Mouse (Mus musculus): ENCODE measurements around the gene Prpf40b. TPM values are rescaled to one million over a fixed set of nuclear protein-coding genes. Genes with fewer than 3 reads are reported as not detected.
A peak's percentile ranks its signal among the peaks of the same experiment; 100 is the strongest.

The Prpf40b gene
- polyA plus RNA-seq, 1 experiment from 2014 or later, result 66.5 TPM

GRCm38 (mm10) chr15:99295484-99295981 is 646 bp downstream of the Prpf40b start, which contains the start of gene Fam186b:
TSS of gene Fam186b (minus strand) at chr15:99295888.
- peak within 1 kb of the TSS; percentile 91 for H3K27ac ChIP-seq
- H3K9ac ChIP-seq, result peak within 1 kb of the TSS; percentile 71
- no peaks in the 10 kb centered on the region for H3K27me3 ChIP-seq
- 1% methylated on average over 12 of the region's 17 CpGs for WGBS
- ATAC-seq (replicated peaks; ENCODE audit: low FRiP score), result peak; percentile 59
- 0 out of 2 replicates have a peak, but pooled peaks cover 6% of the 10 kb centered on the region for H3K36me3 ChIP-seq
- peaks cover 20% of the 10 kb centered on the region for H3K4me1 ChIP-seq
- peak within 1 kb of the TSS; percentile 65 for H3K4me2 ChIP-seq
- no peaks in the 10 kb centered on the region for H3K9me3 ChIP-seq (replicated peaks)
- H3K4me3 ChIP-seq (replicated peaks), result peak within 1 kb of the TSS; percentile 65

DNA sequence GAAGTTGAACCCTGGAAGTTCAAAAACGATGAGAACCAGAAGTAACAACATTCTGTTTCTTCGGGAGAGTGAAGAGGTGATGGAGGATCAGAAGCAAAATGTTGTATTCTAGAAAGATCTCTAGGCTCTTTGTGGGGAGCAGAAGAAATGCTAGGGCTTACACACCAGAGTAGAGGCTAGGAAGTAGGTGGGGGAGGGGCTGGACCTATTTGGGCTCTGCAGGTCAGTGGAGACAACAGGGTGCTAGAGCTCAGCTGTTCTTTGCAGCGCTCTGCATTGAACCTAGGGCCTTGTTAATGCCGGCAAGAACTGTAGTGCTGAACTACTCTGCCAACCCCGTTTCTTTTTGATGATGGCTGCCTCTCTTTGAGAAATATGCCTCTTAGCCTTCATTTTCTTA is 1.3 kb downstream of the Prpf40b start:
- WGBS, result 34% methylated on average over 5 of the region's 5 CpGs
- H3K4me2 ChIP-seq, result peak overlapping the region; percentile 65
- H3K27me3 ChIP-seq, result no peaks in the 10 kb centered on the region
- peaks cover 20% of the 10 kb centered on the region for H3K4me1 ChIP-seq
- no peak for ATAC-seq (replicated peaks; ENCODE audit: low FRiP score)
- peak overlapping the region; percentile 91 for H3K27ac ChIP-seq
- H3K4me3 ChIP-seq (replicated peaks), result peak overlapping the region; percentile 65
- H3K9ac ChIP-seq, result no peak overlapping the region
- no peaks in the 10 kb centered on the region for H3K9me3 ChIP-seq (replicated peaks)
- H3K36me3 ChIP-seq, result 0 out of 2 replicates have a peak, but pooled peaks cover 7% of the 10 kb centered on the region

DNA sequence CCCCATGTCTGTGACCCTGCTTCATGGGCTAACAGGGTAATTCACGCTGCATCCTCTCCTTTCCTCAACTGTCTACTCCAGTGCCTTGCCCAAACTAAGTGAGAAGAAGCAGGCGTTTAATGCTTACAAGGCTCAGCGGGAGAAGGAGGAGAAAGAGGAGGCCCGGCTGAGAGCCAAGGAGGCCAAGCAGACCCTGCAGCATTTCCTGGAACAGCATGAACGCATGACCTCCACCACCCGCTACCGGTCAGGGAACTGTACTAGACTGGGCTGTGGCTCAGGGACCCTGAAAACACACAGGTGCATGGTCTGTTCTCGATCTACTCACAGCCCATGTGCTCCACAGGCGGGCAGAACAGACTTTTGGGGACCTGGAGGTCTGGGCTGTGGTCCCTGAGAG is 12.6 kb downstream of the Prpf40b start:
- Histone ChIP-seq H3K9me3 (replicated peaks) (no peaks in the 10 kb centered on the region), H3K36me3 (peaks cover 92% of the 10 kb centered on the region), H3K27ac (no peak overlapping the region), H3K9ac (no peak overlapping the region), H3K4me2 (no peak overlapping the region), H3K4me1 (no peaks in the 10 kb centered on the region), H3K4me3 (replicated peaks) (no peak overlapping the region), H3K27me3 (no peaks in the 10 kb centered on the region)
- WGBS, result 83% methylated on average over 9 of the region's 9 CpGs
- ATAC-seq (replicated peaks; ENCODE audit: low FRiP score), result no peak

- Histone ChIP-seq H3K27ac (no peak overlapping the region), H3K9me3 (replicated peaks) (no peaks in the 10 kb centered on the region), H3K9ac (no peak overlapping the region), H3K27me3 (no peaks in the 10 kb centered on the region), H3K4me2 (no peak overlapping the region), H3K36me3 (peaks cover 99% of the 10 kb centered on the region), H3K4me3 (replicated peaks) (no peak overlapping the region), H3K4me1 (no peaks in the 10 kb centered on the region)
- WGBS, result 82% methylated on average over 9 of the region's 9 CpGs
- no peak for ATAC-seq (replicated peaks; ENCODE audit: low FRiP score)
Measured at GRCm38 (mm10) chr15:99309549-99309948, 14.7 kb downstream of the Prpf40b start.

DNA sequence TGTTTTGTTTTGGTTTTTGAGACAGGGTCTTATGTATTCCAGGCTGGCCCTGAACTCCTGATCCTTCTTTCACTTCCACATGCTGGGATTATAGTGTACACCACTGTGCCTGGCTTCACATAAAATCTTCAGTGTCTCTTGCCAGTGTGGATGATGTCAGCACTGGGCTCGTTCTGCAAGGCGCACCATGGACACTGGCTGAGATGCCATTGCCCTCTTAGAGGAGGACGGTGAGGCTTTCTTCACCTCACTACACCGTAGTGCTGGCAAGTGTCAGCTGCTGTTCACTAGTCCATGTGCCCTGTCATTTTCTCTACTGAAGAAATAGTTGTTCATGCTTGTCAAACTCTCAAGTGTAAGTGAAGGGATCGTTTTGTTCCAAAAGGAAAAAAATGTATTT is 15.7 kb downstream of the Prpf40b start:
- Histone ChIP-seq H3K4me2 (no peak overlapping the region), H3K36me3 (peaks cover 99% of the 10 kb centered on the region), H3K4me1 (0 out of 2 replicates have a peak, but pooled peaks cover under 1% of the 10 kb centered on the region), H3K4me3 (replicated peaks) (no peak overlapping the region), H3K9ac (no peak overlapping the region), H3K9me3 (replicated peaks) (no peaks in the 10 kb centered on the region), H3K27ac (no peak overlapping the region), H3K27me3 (no peaks in the 10 kb centered on the region)
- no peak for ATAC-seq (replicated peaks; ENCODE audit: low FRiP score)
- WGBS, result 94% methylated on average over 5 of the region's 5 CpGs

DNA sequence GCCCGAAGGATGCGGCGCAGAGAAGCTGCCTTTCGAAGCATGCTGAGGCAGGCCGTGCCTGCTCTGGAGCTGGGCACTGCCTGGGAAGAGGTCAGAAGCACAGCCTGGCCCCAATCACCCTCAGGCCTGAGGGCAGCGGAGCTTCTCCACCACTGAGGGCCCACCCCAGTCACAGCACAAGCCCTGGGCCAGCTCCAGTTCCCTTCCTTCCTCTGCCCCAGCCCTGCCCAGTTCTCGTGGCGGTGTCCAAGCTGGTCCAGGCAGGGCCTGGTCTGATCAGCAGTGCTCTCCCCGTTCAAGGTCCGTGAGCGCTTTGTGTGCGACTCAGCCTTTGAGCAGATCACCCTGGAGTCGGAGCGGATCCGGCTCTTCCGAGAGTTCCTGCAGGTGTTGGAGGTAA is 20.0 kb downstream of the Prpf40b start:
- Histone ChIP-seq H3K4me1 (peaks cover 21% of the 10 kb centered on the region), H3K27me3 (no peaks in the 10 kb centered on the region), H3K4me2 (no peak overlapping the region), H3K4me3 (replicated peaks) (no peak overlapping the region), H3K36me3 (peaks cover 99% of the 10 kb centered on the region), H3K9ac (no peak overlapping the region), H3K9me3 (replicated peaks) (no peaks in the 10 kb centered on the region), H3K27ac (0 out of 2 replicates have a peak overlapping the region, but pooled peaks have one; percentile 11)
- ATAC-seq (replicated peaks; ENCODE audit: low FRiP score), result no peak
- 91% methylated on average over 16 of the region's 16 CpGs for WGBS

- H3K27ac ChIP-seq, result peak overlapping the region; percentile 83
- WGBS, result 62% methylated on average over 16 of the region's 16 CpGs
- no peak overlapping the region for H3K4me3 ChIP-seq (replicated peaks)
- H3K4me1 ChIP-seq, result peaks cover 27% of the 10 kb centered on the region
- no peaks in the 10 kb centered on the region for H3K27me3 ChIP-seq
- 0 out of 2 replicates have a peak overlapping the region, but pooled peaks have one; percentile 1 for H3K9ac ChIP-seq
- H3K9me3 ChIP-seq (replicated peaks), result no peaks in the 10 kb centered on the region
- no peak overlapping the region for H3K4me2 ChIP-seq
- H3K36me3 ChIP-seq, result peaks cover 99% of the 10 kb centered on the region
- ATAC-seq (replicated peaks; ENCODE audit: low FRiP score), result no peak; the same call in 1 of the 2 replicates
Measured at GRCm38 (mm10) chr15:99316314-99317266, 21.7 kb downstream of the Prpf40b start.

DNA sequence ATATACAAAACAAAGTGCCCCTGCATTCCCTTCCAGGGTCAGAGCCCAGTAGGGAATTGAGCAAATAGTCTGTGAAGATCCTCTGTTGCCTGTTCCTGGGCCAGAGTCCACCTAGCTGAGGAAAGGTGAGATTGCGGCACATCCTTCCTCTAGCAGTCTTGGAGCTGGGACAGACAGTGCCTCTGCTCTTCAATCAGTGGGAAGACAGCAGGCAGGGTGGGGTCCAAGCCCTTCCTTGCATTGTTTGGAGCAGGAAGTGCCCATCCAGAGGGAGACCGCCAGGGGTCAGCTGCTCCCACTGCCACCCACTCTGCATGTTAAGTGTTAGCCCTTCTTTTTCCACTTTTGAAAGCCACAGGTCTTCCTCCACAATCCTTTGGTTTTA is 22.4 kb downstream of the Prpf40b start:
- Histone ChIP-seq H3K27me3 (no peaks in the 10 kb centered on the region), H3K9ac (no peak overlapping the region), H3K4me2 (no peak overlapping the region), H3K36me3 (peaks cover 99% of the 10 kb centered on the region), H3K4me3 (replicated peaks) (no peak overlapping the region), H3K27ac (peak overlapping the region; percentile 83), H3K9me3 (replicated peaks) (no peaks in the 10 kb centered on the region), H3K4me1 (peaks cover 27% of the 10 kb centered on the region)
- WGBS, result 58% methylated on average over 2 of the region's 2 CpGs
- ATAC-seq (replicated peaks; ENCODE audit: low FRiP score), result peak; percentile 37; the same call in 1 of the 2 replicates

DNA sequence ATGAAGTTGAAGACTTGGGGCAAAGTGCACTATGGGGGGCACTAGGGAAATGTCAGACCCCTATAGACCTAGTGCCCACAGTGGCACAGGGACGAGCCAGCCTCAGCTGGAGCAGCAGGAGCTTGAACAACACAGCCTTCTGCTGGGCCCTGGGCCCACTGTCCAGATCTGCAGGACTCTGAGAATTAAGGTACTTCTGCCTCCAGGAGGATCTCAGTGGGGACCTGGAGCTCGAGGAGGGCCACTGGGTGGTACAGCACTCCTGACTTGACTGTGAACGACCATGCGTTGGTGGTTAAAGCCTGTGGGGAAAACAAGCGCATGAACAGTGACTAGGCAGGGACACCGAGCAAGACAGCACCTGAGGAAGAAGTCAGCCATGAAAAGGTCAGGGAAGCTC is 23.2 kb downstream of the Prpf40b start:
- Histone ChIP-seq H3K9ac (no peak overlapping the region), H3K9me3 (replicated peaks) (no peaks in the 10 kb centered on the region), H3K4me1 (peaks cover 27% of the 10 kb centered on the region), H3K4me3 (replicated peaks) (no peak overlapping the region), H3K4me2 (no peak overlapping the region), H3K27ac (peak overlapping the region; percentile 83), H3K27me3 (no peaks in the 10 kb centered on the region), H3K36me3 (peaks cover 99% of the 10 kb centered on the region)
- 90% methylated on average over 6 of the region's 6 CpGs for WGBS
- no peak for ATAC-seq (replicated peaks; ENCODE audit: low FRiP score)

DNA sequence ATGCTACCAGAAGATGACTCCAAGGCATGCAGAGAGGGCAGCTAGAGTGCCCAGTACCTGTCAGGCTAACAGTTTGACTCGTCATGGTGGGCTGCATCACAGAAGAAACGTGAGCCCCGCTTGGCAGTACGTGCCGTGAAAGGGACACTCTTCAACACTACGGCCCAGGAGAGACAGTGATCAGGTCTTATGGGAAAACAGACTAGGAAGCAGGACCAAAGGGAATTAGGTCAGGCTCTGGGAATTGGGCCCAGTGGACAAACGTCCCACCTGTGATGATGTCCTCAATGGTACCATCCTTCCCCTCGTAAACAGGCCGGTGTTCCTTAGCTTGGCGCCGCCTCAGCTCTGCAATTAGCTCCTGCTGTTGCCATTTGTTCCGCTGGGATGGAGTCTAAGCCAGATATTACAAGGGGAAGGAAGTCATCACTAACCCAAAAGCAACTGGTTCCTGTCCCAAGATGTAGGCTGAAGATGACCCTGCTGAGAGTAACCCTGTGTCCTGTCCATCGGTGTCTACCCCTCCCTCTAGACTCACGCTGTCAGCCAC is 24.0 kb downstream of the Prpf40b start:
- Histone ChIP-seq H3K27ac (peak overlapping the region; percentile 83), H3K36me3 (peaks cover 99% of the 10 kb centered on the region), H3K9me3 (replicated peaks) (no peaks in the 10 kb centered on the region), H3K4me2 (no peak overlapping the region), H3K4me3 (replicated peaks) (no peak overlapping the region), H3K4me1 (peaks cover 27% of the 10 kb centered on the region), H3K27me3 (no peaks in the 10 kb centered on the region), H3K9ac (no peak overlapping the region)
- ATAC-seq (replicated peaks; ENCODE audit: low FRiP score), result no peak
- WGBS, result 50% methylated on average over 14 of the region's 14 CpGs

GRCm38 (mm10) chr15:99319411-99319871 is 24.6 kb downstream of the Prpf40b start:
- H3K27me3 ChIP-seq, result no peaks in the 10 kb centered on the region
- 0 out of 2 replicates have a peak, but pooled peaks have one; percentile 7 for ATAC-seq (replicated peaks; ENCODE audit: low FRiP score)
- H3K27ac ChIP-seq, result peak overlapping the region; percentile 83
- no peak overlapping the region for H3K4me2 ChIP-seq
- no peak overlapping the region for H3K4me3 ChIP-seq (replicated peaks)
- peaks cover 27% of the 10 kb centered on the region for H3K4me1 ChIP-seq
- H3K9me3 ChIP-seq (replicated peaks), result no peaks in the 10 kb centered on the region
- no peak overlapping the region for H3K9ac ChIP-seq
- WGBS, result 52% methylated on average over 3 of the region's 3 CpGs
- peaks cover 99% of the 10 kb centered on the region for H3K36me3 ChIP-seq

DNA sequence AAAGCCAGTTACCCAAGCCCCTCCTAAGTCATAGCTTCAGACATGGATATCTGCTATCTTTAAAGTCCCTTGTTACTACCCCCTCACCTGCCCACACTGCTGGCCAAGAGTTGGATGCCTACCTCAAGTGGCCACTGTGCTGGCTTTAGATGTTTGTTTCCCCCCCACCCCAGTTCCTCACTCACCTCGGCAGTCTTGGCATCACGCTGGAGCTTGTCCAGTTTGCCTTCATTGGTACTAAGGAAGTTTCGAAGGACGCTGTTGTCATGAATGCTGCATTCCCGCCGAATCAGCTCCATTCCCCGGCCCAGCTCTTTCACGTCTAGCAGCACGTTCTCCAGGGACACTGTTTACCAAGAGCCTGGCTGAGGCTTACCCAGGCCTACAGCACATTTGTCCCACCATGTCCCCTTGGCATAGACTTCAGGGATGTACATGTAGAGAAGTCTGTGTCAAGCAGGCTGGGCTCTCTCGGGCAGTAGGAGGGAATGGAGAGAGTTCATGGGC is 25.3 kb downstream of the Prpf40b start:
- H3K4me2 ChIP-seq, result no peak overlapping the region
- H3K27me3 ChIP-seq, result no peaks in the 10 kb centered on the region
- ATAC-seq (replicated peaks; ENCODE audit: low FRiP score), result no peak
- no peak overlapping the region for H3K4me3 ChIP-seq (replicated peaks)
- peaks cover 27% of the 10 kb centered on the region for H3K4me1 ChIP-seq
- peaks cover 99% of the 10 kb centered on the region for H3K36me3 ChIP-seq
- no peaks in the 10 kb centered on the region for H3K9me3 ChIP-seq (replicated peaks)
- H3K27ac ChIP-seq, result peak overlapping the region; percentile 83
- no peak overlapping the region for H3K9ac ChIP-seq
- 73% methylated on average over 10 of the region's 10 CpGs for WGBS
